Mouse (Mus musculus) ovary, postnatal 14 days (tissue): ENCODE results near the gene Plce1.
"Not testable (repeated sequence)": the region's sequence is repeated elsewhere in the genome, so short reads cannot be mapped to it uniquely, and the experiment has no call there.

Source experiments
- DNase-seq: peaks from one replicate; pipeline ENCODE4 v3.0.0; 2022; ENCODE audit warnings: low spot score

Gene Plce1

DNA sequence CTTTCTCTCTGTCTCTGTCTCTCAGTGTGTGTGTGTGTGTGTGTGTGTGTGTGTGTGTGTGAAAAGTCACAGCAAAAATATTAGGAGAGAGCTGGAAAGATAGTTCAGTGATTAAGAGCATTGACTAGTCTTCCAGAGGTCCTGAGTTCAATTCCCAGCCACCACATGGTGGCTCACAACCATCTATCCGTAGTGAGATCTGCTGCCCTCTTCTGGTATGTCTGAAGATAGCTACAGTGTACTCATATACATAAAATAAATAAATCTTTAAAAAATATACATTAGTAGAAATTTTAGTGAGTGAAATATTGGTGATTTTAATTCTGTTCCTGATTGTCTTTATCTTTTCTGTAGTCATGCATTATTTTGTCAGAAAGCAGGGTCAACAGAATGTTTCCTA, 161.6 kb downstream of the Plce1 start:
- DNase-seq, result not testable (repeated sequence)

DNA sequence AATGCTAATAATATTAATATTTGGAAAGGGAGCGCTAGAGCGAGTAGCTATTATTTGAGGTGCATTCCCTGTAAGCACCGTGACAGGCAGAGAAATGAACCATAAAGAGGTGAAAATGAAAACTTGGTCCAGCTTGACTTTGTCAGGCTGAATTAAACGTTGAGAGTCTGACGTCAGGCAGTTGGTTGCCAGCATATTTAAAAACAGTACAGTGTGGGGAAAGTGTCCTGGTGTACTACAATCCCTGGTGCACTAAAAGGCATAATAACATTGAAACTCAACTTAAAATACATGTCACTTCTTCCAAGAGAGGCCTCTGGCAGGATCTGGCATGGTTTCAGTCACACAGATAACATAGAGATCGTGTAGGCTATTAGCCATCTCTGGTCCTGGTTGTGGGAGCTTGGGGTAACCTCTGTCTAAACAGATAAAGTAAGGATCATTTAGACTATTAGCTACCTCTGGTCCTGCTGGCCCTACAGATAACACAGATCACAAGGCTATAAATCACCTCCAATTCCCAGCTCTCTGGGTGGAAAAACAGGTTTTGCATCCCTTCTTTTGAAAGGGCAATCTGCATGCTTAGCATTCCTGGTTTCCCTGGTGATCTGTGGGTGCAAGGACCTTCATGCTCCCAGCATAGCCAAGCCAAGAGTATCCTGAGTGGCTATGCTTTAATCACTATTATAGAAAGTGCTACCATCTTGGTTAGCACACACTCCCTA, 164.1 kb downstream of the Plce1 start:
- no peak for DNase-seq

DNA sequence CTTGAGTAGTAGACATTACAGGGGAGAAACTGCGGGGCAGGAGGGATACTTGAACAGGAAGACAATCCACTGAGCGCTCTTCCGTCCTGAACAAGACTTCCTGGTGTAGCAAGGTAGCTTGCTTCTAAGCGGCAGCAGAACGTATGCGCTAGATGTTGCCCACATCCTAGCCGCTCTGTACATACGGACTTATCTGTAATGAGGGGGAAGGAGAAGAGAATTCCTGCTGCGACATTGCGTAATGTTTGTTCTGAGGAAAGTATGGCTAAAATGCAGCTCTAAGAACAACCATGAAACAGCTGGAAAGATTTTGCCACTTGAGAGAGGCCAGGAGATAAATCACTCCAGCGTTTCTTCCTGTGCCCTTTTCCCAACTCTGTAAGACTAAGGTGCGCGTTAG, 177.1 kb downstream of the Plce1 start:
- DNase-seq, result no peak

GRCm38 (mm10) chr19:38665398-38665797, 184.5 kb downstream of the Plce1 start:
- DNase-seq, result no peak

GRCm38 (mm10) chr19:38672015-38672600, 191.2 kb downstream of the Plce1 start:
- DNase-seq, result no peak

GRCm38 (mm10) chr19:38673936-38674335, 193.0 kb downstream of the Plce1 start:
- no peak for DNase-seq

DNA sequence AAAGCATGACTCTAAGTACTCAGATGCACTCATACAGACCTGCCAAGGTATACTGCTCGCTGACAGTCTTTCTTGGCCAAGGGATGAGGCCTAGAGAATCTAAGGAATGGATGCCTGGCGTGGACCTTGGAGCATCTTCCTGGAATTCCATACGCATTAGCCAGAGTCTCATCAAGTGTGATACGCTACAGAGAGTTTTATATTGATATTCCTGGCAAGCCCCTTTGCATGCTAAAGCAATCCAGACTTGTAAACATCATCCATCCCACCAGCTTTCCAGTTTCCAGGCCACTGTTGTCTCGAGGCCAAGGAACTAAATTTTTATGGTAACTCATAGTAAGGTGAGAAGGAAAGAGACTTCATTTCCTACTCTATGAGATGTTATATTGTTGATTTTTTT, 197.7 kb downstream of the Plce1 start:
- no peak for DNase-seq

DNA sequence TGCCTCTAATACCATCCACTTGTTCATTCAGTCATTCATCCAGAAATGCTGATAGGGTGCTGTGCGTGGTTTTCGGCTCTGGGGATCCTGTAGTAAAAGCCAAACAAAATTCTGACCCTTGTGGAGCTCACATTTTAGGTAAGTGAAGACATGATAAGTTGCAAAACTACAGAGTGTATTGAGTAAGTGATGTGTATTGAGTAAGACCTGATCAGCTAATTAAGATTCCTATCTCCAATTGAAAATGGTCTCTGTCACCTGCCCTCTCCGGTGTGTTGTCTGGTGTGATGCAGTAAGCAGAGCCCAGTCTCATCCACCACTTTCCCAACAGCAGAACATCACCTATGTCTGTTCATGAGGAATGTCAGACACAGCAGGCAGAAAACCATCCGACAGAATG, 198.6 kb downstream of the Plce1 start:
- DNase-seq, result no peak

DNA sequence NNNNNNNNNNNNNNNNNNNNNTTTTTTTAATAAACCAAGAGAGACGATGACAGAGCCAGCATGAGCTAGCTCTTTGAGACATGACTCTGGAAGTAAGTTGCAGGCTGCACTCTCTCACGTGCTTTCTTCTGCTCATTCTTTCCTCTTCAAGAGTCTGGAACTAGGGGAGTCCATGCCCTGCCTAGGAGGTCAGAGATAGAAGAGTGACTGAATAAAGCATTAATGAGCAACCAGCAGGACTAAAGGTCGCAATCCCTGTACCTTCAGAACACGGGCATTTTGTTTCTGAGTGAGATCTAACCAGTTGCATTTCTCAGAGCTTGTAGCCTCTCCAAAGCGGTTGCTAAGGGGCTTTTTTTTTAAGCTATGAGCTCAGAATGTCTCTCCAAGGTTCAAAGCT, 206.4 kb downstream of the Plce1 start:
- no peak for DNase-seq

- no peak for DNase-seq
Observed at GRCm38 (mm10) chr19:38688741-38689507, 208.0 kb downstream of the Plce1 start.

GRCm38 (mm10) chr19:38690276-38690675, 209.4 kb downstream of the Plce1 start:
- DNase-seq, result no peak

- DNase-seq, result no peak
Observed at GRCm38 (mm10) chr19:38691533-38691932, 210.6 kb downstream of the Plce1 start.

GRCm38 (mm10) chr19:38693331-38693730, 212.4 kb downstream of the Plce1 start:
- no peak for DNase-seq

DNA sequence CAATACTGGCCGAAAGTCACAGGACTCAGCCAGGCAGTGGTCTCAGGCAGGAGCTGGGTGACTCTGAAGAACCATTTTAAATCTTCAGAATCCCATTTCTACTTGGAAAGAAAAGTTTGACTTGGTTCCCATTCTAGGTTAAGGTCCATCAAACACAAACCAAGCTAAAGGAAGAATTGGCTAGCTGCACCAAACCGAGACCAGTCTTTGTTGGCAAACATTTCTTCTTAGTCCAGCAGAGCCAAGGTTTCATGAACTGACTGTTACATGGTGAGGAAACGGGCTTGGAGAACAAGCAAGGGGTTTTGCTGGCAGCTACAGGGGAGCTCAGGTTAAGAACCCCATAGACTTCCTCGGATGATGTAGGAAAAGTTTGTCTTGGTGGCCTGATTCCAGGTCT, 212.9 kb downstream of the Plce1 start:
- no peak for DNase-seq

- no peak for DNase-seq
Observed at GRCm38 (mm10) chr19:38701776-38702175, 220.9 kb downstream of the Plce1 start.

DNA sequence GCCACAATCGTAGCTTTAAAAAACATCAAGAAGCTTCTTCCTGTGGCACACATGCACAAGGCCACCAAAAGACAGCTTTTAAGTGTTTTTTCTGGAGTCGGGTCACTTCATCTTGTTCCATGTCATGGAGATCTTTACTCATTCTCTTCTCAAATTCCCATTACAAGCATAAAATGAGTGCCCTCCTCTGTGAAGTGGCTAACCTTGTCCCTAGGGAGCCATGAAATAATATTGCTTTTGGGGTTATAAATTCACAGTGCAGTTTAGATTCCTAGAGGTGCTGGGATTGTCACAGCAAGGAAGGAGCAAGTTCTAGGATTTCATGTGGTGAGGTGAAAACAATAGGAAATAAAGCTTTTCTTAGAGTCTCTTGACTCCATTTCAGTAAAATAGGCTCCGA, 223.8 kb downstream of the Plce1 start:
- DNase-seq, result no peak

- DNase-seq, result no peak
Observed at GRCm38 (mm10) chr19:38705244-38705643, 224.3 kb downstream of the Plce1 start.

DNA sequence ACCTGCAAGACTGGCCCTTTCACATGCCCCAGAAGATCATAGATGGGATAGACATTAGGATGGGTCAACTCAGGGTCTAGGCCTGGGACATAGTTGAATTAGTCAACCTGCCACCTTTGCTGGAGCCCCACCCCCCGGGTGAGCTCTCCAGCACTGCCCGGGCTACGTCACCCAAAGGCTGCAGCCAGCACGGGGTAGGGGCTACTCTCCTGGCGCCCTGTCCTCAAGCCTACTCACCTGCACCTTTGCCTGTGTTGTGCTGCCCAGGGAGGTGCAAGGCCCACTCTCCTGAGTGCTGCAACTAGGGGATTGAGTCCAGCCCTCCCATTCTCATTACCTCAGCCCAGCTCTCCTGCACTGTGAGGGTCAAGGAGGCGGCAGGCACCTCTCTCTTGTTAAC, 225.5 kb downstream of the Plce1 start:
- no peak for DNase-seq

GRCm38 (mm10) chr19:38709376-38709775, 228.5 kb downstream of the Plce1 start:
- no peak for DNase-seq

GRCm38 (mm10) chr19:38721808-38722207, 240.9 kb downstream of the Plce1 start:
- no peak for DNase-seq

GRCm38 (mm10) chr19:38722982-38723381, 242.1 kb downstream of the Plce1 start:
- no peak for DNase-seq

DNA sequence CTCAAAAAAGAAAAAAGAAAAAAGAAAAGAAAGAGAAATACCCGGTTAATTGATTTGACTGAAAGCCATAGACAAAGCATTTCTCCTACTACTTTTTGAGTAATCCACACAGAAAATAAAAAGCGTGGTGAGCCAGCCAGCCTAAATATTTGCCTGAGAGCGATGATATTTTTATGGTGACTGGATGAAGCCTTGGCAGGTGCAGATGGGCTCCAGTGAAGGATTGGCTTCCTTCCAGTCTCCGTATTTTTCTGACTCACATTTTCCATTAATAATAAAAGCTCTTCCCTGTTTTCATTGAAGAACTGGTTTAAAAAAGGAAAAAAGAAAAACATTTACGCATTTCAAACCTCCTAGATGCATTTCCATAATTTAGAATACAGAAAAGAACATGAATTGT, 243.1 kb downstream of the Plce1 start:
- DNase-seq, result no peak

DNA sequence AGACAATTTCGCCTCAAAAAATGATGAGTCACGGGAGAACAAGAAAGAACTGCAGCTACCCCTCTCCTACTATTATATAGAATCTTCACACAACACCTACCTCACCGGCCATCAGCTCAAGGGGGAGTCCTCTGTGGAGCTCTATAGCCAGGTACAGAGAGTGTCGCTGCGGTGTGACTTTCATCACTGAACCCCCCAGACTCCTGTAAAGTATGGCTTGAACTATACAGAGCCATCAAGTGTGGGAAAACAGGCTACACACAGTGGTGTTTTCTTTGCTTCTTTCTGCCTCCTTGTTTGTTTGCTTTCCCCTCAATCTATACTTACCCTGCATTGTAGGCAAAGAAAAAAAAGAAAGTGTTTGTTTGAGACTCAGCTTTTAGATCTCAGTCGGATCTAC, 247.9 kb downstream of the Plce1 start:
- no peak for DNase-seq
